Mouse (Mus musculus): ENCODE measurements around the gene Phf7.

Gene Phf7

GRCm38 (mm10) chr14:31232404-31233069 lies 18.6 kb downstream of the Phf7 start:
- no peak for DNase-seq

- no peak for DNase-seq
Measured at GRCm38 (mm10) chr14:31230442-31230841, 20.7 kb downstream of the Phf7 start.

- no peak for DNase-seq
Measured at GRCm38 (mm10) chr14:31228234-31228633, 22.9 kb downstream of the Phf7 start.

GRCm38 (mm10) chr14:31226978-31227377 lies 24.1 kb downstream of the Phf7 start:
- no peak for DNase-seq

- peak; percentile 86 for DNase-seq
Measured at GRCm38 (mm10) chr14:31217666-31218065, 33.5 kb downstream of the Phf7 start, which contains the start of gene Sema3g. Gene Sema3g, plus strand, starts transcription at chr14:31217860.

- DNase-seq: peak; percentile 22
Measured at GRCm38 (mm10) chr14:31216846-31217245, 34.3 kb downstream of the Phf7 start, which contains the start of gene Nisch. Gene Nisch, minus strand, starts transcription at chr14:31216946.

GRCm38 (mm10) chr14:31215157-31216002 lies 35.7 kb downstream of the Phf7 start:
- peak; percentile 87 for DNase-seq

- peak; percentile 31 for DNase-seq
Measured at GRCm38 (mm10) chr14:31214684-31215083, 36.4 kb downstream of the Phf7 start.

- peak; percentile 27 for DNase-seq
Measured at GRCm38 (mm10) chr14:31213868-31214267, 37.2 kb downstream of the Phf7 start.

- DNase-seq: no peak
Measured at GRCm38 (mm10) chr14:31212499-31212898, 38.6 kb downstream of the Phf7 start.

- no peak for DNase-seq
Measured at GRCm38 (mm10) chr14:31211854-31212253, 39.3 kb downstream of the Phf7 start.

GRCm38 (mm10) chr14:31209133-31209557 lies 42.0 kb downstream of the Phf7 start:
- peak; percentile 39 for DNase-seq

- DNase-seq: peak; percentile 36
Measured at GRCm38 (mm10) chr14:31208084-31208483, 43.0 kb downstream of the Phf7 start, which contains the start of gene Tnnc1. Gene Tnnc1, plus strand, starts transcription at chr14:31208312.

- DNase-seq: peak; percentile 73
Measured at GRCm38 (mm10) chr14:31207070-31207830, 43.9 kb downstream of the Phf7 start.

GRCm38 (mm10) chr14:31206472-31206981 lies 44.6 kb downstream of the Phf7 start:
- DNase-seq: peak; percentile 97

GRCm38 (mm10) chr14:31205562-31206467 lies 45.3 kb downstream of the Phf7 start:
- DNase-seq: peak; percentile 73

GRCm38 (mm10) chr14:31205244-31205561 lies 45.9 kb downstream of the Phf7 start:
- DNase-seq: no peak

- peak; percentile 52 for DNase-seq
Measured at GRCm38 (mm10) chr14:31204844-31205243, 46.3 kb downstream of the Phf7 start.

- no peak for DNase-seq
Measured at GRCm38 (mm10) chr14:31200038-31200437, 51.1 kb downstream of the Phf7 start.

GRCm38 (mm10) chr14:31199599-31199998 lies 51.5 kb downstream of the Phf7 start:
- DNase-seq: no peak

GRCm38 (mm10) chr14:31197547-31198516 lies 53.3 kb downstream of the Phf7 start:
- DNase-seq: no peak

Data from cerebellum, adult 9-10 months (tissue).